Mouse (Mus musculus) left cerebral cortex, postnatal 4 days (tissue): Measurements from ENCODE around the gene Zfhx3. TPM values are rescaled to one million over a fixed set of nuclear protein-coding genes. Genes with fewer than 3 reads are reported as not detected.

Experiments used
- DNase-seq: peaks from one replicate; pipeline ENCODE4 v3.0.0-alpha.2; 2022
- intact Hi-C: fragments of 180-260 bp; cut with DNase I; formaldehyde crosslinking; loops from one replicate; pipeline ENCODE4 v1.15.1; 2025
- total RNA-seq, 2 experiments: library from RNA; stranded (reverse); gene quantifications; 2 replicates each; pipeline ENCODE4 v1.2.3; 2021

The Zfhx3 gene
- total RNA-seq, 2 experiments from 2014 or later: 5.0 to 5.7 TPM

GRCm38 (mm10) chr8:108078726-108079125 is 136.3 kb downstream of the Zfhx3 start:
- intact Hi-C loops: no loop called here
- no peak for DNase-seq

- intact Hi-C loops: no loop called here
- no peak for DNase-seq
Measured at GRCm38 (mm10) chr8:108086913-108087312, 144.5 kb downstream of the Zfhx3 start.

- intact Hi-C loops: loop anchor here (10.0 kb wide), 1 partner anchor 275 kb away; no protein-coding TSS in a partner anchor
- no peak for DNase-seq
Measured at GRCm38 (mm10) chr8:108089632-108090031, 147.2 kb downstream of the Zfhx3 start.

- intact Hi-C loops: loop anchor here (10.0 kb wide), 1 partner anchor 284 kb away; no protein-coding TSS in a partner anchor
Measured at GRCm38 (mm10) chr8:108098598-108098997, 156.2 kb downstream of the Zfhx3 start.

GRCm38 (mm10) chr8:108101131-108101530 is 158.7 kb downstream of the Zfhx3 start:
- intact Hi-C loops: no loop called here
- peak; percentile 72 for DNase-seq

More at GRCm38 (mm10) chr8:108098598-108098997, 156.2 kb downstream of the Zfhx3 start:
- DNase-seq: no peak

GRCm38 (mm10) chr8:108101978-108102865 is 159.8 kb downstream of the Zfhx3 start:
- intact Hi-C loops: no loop called here
- DNase-seq: peak; percentile 13

GRCm38 (mm10) chr8:108104471-108105098 is 162.1 kb downstream of the Zfhx3 start:
- DNase-seq: no peak
- intact Hi-C loops: no loop called here

- peak; percentile 38 for DNase-seq
- intact Hi-C loops: no loop called here
Measured at GRCm38 (mm10) chr8:108125053-108125452, 182.6 kb downstream of the Zfhx3 start.

- no peak for DNase-seq
- intact Hi-C loops: no loop called here
Measured at GRCm38 (mm10) chr8:108125491-108125890, 183.0 kb downstream of the Zfhx3 start.

- intact Hi-C loops: no loop called here
- DNase-seq: no peak
Measured at GRCm38 (mm10) chr8:108146536-108146935, 204.1 kb downstream of the Zfhx3 start.

GRCm38 (mm10) chr8:108148599-108149249 is 206.3 kb downstream of the Zfhx3 start:
- intact Hi-C loops: no loop called here
- no peak for DNase-seq

- intact Hi-C loops: no loop called here
- no peak for DNase-seq
Measured at GRCm38 (mm10) chr8:108170804-108171203, 228.4 kb downstream of the Zfhx3 start.

GRCm38 (mm10) chr8:108183296-108183695 is 240.9 kb downstream of the Zfhx3 start:
- DNase-seq: no peak
- intact Hi-C loops: no loop called here

GRCm38 (mm10) chr8:108183948-108184347 is 241.5 kb downstream of the Zfhx3 start:
- DNase-seq: no peak
- intact Hi-C loops: no loop called here

- intact Hi-C loops: no loop called here
- DNase-seq: no peak
Measured at GRCm38 (mm10) chr8:108186289-108186688, 243.8 kb downstream of the Zfhx3 start.

- no peak for DNase-seq
- intact Hi-C loops: no loop called here
Measured at GRCm38 (mm10) chr8:108188044-108188443, 245.6 kb downstream of the Zfhx3 start.

- DNase-seq: no peak
- intact Hi-C loops: no loop called here
Measured at GRCm38 (mm10) chr8:108194571-108194970, 252.1 kb downstream of the Zfhx3 start.

- intact Hi-C loops: no loop called here
- DNase-seq: no peak
Measured at GRCm38 (mm10) chr8:108215026-108215425, 272.6 kb downstream of the Zfhx3 start.

- DNase-seq: peak; percentile 46
- intact Hi-C loops: no loop called here
Measured at GRCm38 (mm10) chr8:108218171-108218840, 275.9 kb downstream of the Zfhx3 start.

- intact Hi-C loops: no loop called here
- no peak for DNase-seq
Measured at GRCm38 (mm10) chr8:108220511-108220910, 278.1 kb downstream of the Zfhx3 start.

GRCm38 (mm10) chr8:108222091-108222490 is 279.6 kb downstream of the Zfhx3 start:
- intact Hi-C loops: no loop called here
- no peak for DNase-seq
